Mouse (Mus musculus) cerebellum, adult (tissue): Measurements from ENCODE around the gene 1700061G19Rik.

Source experiments
- ATAC-seq: cut with Nextera tagmentation; 2 replicates; pipeline ENCODE4 v1.9.2; 2017; ENCODE audit warnings: mild to moderate bottlenecking, moderate library complexity, mixed read lengths; ENCODE audit not compliant: insufficient number of reproducible peaks, low FRiP score, low TSS enrichment

1700061G19Rik gene

GRCm38 (mm10) chr17:56874936-56875651, at the start of gene 1700061G19Rik:
1700061G19Rik (plus strand) TSS chr17:56875477.
- no peak for ATAC-seq

- no peak for ATAC-seq
Measured at GRCm38 (mm10) chr17:56826718-56827117, 48.6 kb upstream of the 1700061G19Rik start.

DNA sequence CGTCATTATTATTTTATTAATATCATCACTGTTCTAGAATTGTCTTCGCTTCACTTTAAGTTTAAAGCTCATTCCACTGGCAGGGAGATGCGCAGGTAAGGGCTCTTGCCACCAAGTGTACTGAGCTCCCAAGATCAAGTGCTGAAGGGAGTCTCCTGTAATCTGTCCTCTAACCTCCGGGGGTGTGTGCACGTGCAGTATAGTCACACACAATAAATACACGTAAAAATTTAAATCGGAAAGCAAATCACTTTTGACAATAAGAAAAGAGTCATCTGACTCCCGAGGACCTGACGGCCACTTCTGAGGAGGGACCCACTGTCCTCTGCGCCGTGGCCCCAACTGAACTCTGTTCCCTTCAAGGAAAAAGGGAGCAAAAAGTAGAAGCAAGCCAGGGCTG, 46.1 kb upstream of the 1700061G19Rik start:
- ATAC-seq = no peak

GRCm38 (mm10) chr17:56829795-56830194, 45.5 kb upstream of the 1700061G19Rik start:
- no peak for ATAC-seq

GRCm38 (mm10) chr17:56830411-56831110, 44.7 kb upstream of the 1700061G19Rik start, which contains the start of gene Rfx2:
Rfx2 (minus strand) TSS chr17:56831013.
- ATAC-seq = no peak

GRCm38 (mm10) chr17:56831111-56831816, 44.0 kb upstream of the 1700061G19Rik start:
- ATAC-seq = peak; percentile 99

GRCm38 (mm10) chr17:56832918-56833317, 42.4 kb upstream of the 1700061G19Rik start:
- no peak for ATAC-seq

- ATAC-seq = no peak
Measured at GRCm38 (mm10) chr17:56833381-56833780, 41.9 kb upstream of the 1700061G19Rik start.

GRCm38 (mm10) chr17:56836336-56836735, 38.9 kb upstream of the 1700061G19Rik start:
- ATAC-seq = no peak

DNA sequence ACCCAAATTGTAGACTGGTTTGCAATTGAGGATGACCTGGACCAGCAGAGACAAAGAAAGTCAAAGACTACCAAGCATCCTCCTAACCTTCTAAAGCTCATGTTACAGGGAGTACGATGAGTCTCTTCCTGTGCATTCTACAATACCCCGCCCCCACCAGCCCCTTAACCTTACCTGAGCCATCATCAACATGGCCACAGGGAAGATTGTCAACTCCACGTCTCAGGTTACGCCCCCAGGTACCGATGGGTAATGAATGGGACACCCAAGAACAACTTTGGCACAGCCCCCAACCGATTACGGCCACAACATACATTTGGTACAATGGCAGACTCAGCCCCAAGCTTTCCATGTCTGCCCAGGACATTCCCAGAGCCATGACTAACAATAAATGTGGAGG, 34.8 kb upstream of the 1700061G19Rik start:
- no peak for ATAC-seq

DNA sequence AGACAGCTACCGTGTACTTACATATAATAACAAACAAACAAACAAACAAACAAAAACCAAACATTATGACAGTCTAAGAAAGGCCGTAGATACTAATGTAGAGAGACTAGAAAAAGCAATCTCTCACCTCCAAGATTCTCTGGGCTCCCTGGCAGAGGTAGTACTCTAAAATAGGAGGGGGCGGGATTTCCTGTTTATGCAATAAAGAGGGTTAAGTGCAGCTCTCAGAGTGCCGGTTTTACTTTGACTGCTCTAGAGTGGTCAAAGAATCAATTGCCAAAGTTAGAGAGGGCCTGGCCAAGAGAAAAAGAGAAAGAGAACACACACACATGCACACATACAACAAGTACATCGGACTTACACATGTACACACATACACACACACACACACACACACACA, 33.1 kb upstream of the 1700061G19Rik start:
- ATAC-seq = no peak

GRCm38 (mm10) chr17:56843678-56844077, 31.6 kb upstream of the 1700061G19Rik start:
- no peak for ATAC-seq

GRCm38 (mm10) chr17:56848785-56849184, 26.5 kb upstream of the 1700061G19Rik start:
- no peak for ATAC-seq

DNA sequence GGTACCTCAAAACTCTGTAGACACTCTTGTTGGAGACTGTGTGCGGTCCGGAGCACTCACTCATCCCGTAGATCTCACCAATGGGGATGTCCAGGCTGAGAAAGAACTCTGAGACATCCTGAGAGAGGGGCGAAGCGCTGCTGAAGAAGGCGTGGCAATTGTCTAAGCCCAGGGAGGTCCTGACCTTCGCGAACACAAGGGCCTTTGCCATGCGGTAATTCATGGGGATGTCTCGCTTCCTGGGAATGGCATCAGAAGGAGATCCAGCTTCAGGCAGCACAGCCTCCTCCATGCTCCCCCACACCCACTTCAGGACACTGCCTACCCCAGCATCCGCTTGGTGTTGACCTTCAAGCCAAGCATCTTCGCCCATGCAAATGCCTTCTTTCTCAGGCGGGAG, 25.6 kb upstream of the 1700061G19Rik start:
- no peak for ATAC-seq

DNA sequence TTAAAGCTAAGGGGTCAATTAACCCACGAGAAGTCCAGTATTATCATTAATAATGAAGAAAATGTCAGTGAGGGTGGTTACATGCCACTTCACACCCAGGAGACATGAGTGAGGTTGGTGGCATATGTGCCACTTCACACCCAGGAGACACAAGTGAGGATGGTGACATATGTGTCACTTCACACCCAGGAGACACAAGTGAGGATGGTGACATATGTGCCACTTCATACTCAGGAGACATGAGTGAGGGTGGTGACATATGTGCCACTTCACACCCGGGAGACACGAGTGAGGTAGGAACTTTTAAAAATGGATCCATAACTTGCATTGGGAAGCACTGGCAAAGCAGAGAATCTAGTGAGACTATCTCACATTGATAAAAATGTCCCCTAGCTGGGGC, 24.1 kb upstream of the 1700061G19Rik start:
- no peak for ATAC-seq

- no peak for ATAC-seq
Measured at GRCm38 (mm10) chr17:56855421-56855820, 19.9 kb upstream of the 1700061G19Rik start.

- ATAC-seq = no peak
Measured at GRCm38 (mm10) chr17:56858216-56858615, 17.1 kb upstream of the 1700061G19Rik start.

GRCm38 (mm10) chr17:56858922-56859321, 16.4 kb upstream of the 1700061G19Rik start:
- no peak for ATAC-seq

DNA sequence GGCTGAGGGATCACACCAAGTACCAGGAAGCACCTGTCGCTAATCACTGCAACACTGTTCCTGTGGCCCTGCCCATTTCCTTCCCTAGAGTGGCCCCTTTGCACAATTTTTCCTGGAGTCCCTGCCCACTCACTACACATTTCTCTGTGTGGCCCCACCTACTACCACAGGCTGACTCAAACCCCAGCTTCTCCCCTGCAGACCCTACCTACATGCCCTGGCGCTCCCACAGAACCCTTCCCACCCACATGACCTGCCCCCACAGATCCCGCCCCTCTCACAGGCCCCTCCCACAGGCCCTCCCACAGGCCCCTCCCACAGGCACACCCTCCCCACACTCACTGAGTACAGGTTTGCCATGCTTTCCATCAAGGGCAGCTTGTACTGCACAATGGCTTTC, 14.1 kb upstream of the 1700061G19Rik start:
- ATAC-seq = no peak

DNA sequence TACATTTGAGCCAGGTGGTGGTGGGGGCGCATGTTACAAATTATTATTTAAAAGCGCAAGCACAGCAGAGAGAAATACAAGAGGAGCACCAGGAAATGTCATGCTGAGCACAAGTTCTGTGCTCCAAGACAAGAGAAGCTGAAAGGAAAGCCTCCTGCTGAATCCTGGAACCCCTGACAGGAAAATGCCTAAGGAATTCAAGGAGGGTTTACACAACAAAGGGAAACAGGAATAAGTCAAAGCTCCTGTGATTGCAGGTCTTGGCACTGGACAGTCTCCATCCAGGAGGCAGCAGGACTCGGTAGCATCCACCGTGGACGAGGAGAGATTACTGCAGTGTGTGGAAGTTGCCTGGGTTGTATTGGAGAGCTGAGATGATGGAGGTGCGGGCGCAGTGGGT, 9.2 kb upstream of the 1700061G19Rik start:
- no peak for ATAC-seq

DNA sequence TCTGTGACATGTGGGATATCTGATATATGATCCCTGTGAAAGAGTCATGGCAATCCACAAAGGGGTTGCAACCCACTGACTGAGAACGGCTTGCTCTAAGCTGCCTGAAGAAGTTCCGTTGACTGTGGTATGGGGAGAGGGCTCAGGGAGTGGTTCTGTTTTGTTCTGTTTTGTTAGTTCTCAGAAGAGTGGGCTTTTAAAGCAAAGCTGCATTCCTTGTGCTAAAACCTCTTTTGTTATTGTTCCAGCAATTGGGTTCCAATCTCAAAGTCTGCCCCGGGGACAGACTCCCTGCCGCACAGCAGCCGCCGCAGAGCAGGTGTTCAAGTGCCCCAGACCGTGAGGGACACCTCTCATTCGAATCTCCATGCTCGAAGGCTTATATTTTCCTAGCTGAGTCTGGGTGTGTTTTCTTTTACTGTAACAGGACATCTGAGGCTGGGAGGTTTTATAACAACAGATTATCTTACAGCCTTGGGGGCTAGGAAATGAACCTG, 5.7 kb upstream of the 1700061G19Rik start:
- ATAC-seq = no peak
